ENCODE assay signal across 8 mouse cellular contexts in the genomic region with DNA sequence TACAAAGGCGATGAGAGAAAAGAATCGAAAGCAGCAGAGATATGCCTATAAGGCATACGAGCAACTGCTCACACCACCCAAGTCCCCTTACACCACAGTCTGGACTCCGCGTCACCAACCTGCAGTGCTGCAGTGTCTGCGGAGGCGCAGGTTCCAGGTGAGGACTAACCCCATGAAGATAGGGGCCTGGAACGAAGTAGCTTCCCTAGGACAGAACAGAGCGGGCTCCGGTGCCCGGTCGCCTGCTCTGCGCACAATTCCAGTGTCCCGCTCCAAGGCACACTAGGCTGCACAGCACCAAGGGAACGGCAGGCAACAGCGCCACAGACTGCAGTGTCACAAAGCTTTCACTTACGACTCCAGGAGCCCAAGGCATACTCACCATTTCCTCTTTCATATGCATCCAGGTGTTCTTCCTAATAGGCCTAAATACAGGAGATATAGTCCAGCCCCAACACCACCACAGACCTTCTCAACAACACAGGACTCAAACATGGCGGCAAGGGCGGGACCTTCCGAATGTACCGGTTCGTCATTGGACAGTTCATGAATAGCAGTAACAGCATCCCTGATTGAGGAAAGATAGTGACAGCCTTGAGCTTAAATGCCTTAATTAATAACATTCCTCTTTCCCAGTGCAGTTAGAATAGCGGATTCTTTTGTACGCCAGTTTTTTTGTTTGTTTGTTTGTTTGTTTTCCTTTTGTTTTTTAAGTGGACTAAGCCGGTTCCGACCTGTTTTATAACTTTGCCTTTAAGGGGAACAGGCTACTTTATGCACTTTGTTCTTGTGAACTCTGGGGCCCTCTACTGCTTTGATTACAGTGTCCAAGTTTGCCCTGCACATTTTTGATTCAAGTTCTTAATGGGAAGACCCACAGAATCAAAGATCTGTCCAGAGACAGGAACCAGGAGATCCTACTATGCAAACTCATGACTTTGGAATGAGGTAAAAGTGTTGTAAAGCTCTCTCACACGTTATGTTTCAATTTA. TPM values are rescaled to one million over a fixed set of nuclear protein-coding genes. Genes with fewer than 3 reads are reported as not detected.
DNase-seq lines count a peak whose midpoint lies in the region; ATAC-seq and TF ChIP-seq lines count a peak whose summit lies in the region.

Gene Zfp763 (minus strand): TSS at position 503 of the 992 bp plus-strand sequence.

- ATAC-seq in kidney, embryonic 14.5 days (ENCODE audit: low FRiP score, low TSS enrichment), result peak; percentile 98
- ATAC-seq in limb, embryonic 15.5 days (ENCODE audit: insufficient number of reproducible peaks, low FRiP score, low TSS enrichment, low read depth), result peak; percentile 93

- WGBS in kidney, embryonic 14.5 days, result 4% methylated on average over 27 of the region's 27 CpGs
- WGBS in limb, embryonic 15.5 days, result 2% methylated on average over 27 of the region's 27 CpGs

- H3K27me3 ChIP-seq in kidney, embryonic 14.5 days (ENCODE audit: control insufficient read depth, insufficient read depth, low read length), result no peaks in the 10 kb centered on the region
- H3K27me3 ChIP-seq in limb, embryonic 15.5 days, result no peaks in the 10 kb centered on the region

- peak within 1 kb of the TSS; percentile 51 for H3K4me2 ChIP-seq in kidney, embryonic 14.5 days (replicated peaks; ENCODE audit: low read depth, low read length)
- H3K4me2 ChIP-seq in limb, embryonic 15.5 days, result peak within 1 kb of the TSS; percentile 49

- H3K4me3 ChIP-seq in bone marrow macrophage, adult 2 months (ENCODE audit: insufficient read depth, low read length), result peak within 1 kb of the TSS; percentile 89
- H3K4me3 ChIP-seq in embryonic fibroblast, embryonic 13.5 days (ENCODE audit: insufficient read depth, low read length), result peak within 1 kb of the TSS; percentile 90
- H3K4me3 ChIP-seq in kidney, embryonic 14.5 days (ENCODE audit: low read length), result peak within 1 kb of the TSS; percentile 57
- H3K4me3 ChIP-seq in limb, embryonic 15.5 days, result peak within 1 kb of the TSS; percentile 87

- peak; percentile 76 to 80 for DNase-seq in B cell, adult 2 months
- peak; percentile 78 to 83 for DNase-seq in heart, adult 9 months (ENCODE audit: low spot score in 2 of 2)
- peak; percentile 10 to 41 for DNase-seq in monocyte, adult 2 months (ENCODE audit: low read depth in 1 of 2, low spot score in 2 of 2)
- peak; percentile 69 to 79 for DNase-seq in spleen, postnatal 36 days (ENCODE audit: low spot score in 2 of 2)

- H3K9me3 ChIP-seq in kidney, embryonic 14.5 days (ENCODE audit: control insufficient read depth, low read length), result 0 out of 2 replicates have a peak, but pooled peaks cover 2% of the 10 kb centered on the region
- H3K9me3 ChIP-seq in limb, embryonic 15.5 days, result no peaks in the 10 kb centered on the region

- H3K27ac ChIP-seq in bone marrow macrophage, adult 2 months (ENCODE audit: insufficient read depth, low read depth, low read length), result no peak within 1 kb of the TSS
- H3K27ac ChIP-seq in embryonic fibroblast, embryonic 13.5 days (ENCODE audit: insufficient read depth, low read length), result no peak within 1 kb of the TSS
- H3K27ac ChIP-seq in kidney, embryonic 14.5 days (ENCODE audit: low read depth, low read length), result peak within 1 kb of the TSS; percentile 39
- peak within 1 kb of the TSS; percentile 87 for H3K27ac ChIP-seq in limb, embryonic 15.5 days

- no peak for TF ChIP-seq CTCF in bone marrow macrophage, adult 2 months (IDR thresholded peaks at IDR 0.05; ENCODE audit: low read depth, low read length)
- peak; percentile 16; the same call in 1 of the 2 replicates for TF ChIP-seq CTCF in embryonic fibroblast, embryonic 13.5 days (IDR thresholded peaks at IDR 0.05; ENCODE audit: borderline replicate concordance, insufficient read depth, low read length)

- TF ChIP-seq POLR2A in bone marrow macrophage, adult 2 months (IDR thresholded peaks at IDR 0.05; ENCODE audit: borderline replicate concordance, low read depth, low read length), result no peak
- peak; percentile 70 for TF ChIP-seq POLR2A in embryonic fibroblast, embryonic 13.5 days (IDR thresholded peaks at IDR 0.05; ENCODE audit: low read depth, low read length)

- H3K9ac ChIP-seq in kidney, embryonic 14.5 days (ENCODE audit: low read depth, low read length), result peak within 1 kb of the TSS; percentile 82
- H3K9ac ChIP-seq in limb, embryonic 15.5 days, result peak within 1 kb of the TSS; percentile 74

- H3K4me1 ChIP-seq in bone marrow macrophage, adult 2 months (ENCODE audit: control insufficient read depth, insufficient read depth, low read length), result no peaks in the 10 kb centered on the region
- H3K4me1 ChIP-seq in embryonic fibroblast, embryonic 13.5 days (ENCODE audit: control insufficient read depth, insufficient read depth, low read length), result no peaks in the 10 kb centered on the region
- H3K4me1 ChIP-seq in kidney, embryonic 14.5 days (ENCODE audit: control insufficient read depth, insufficient read depth, low read length), result no peaks in the 10 kb centered on the region
- no peaks in the 10 kb centered on the region for H3K4me1 ChIP-seq in limb, embryonic 15.5 days

- no peaks in the 10 kb centered on the region for H3K36me3 ChIP-seq in kidney, embryonic 14.5 days (ENCODE audit: control insufficient read depth, insufficient read depth, low read length)
- H3K36me3 ChIP-seq in limb, embryonic 15.5 days, result no peaks in the 10 kb centered on the region

RNA-seq across cellular contexts. Expression of gene Zfp763, which starts in this region (rescaled TPM):
- polyA plus RNA-seq in bone marrow macrophage, adult 2 months (2012; ENCODE audit: insufficient read depth, insufficient read length, missing spikeins), result 3.3 and 4.7 TPM in 2 replicates
- polyA plus RNA-seq in embryonic fibroblast, embryonic 13.5 days (2011; ENCODE audit: insufficient read length, low read depth, missing spikeins), result 4.2 and 8.1 TPM in 2 replicates
- 11.9 and 18.5 TPM in 2 replicates for polyA plus RNA-seq in kidney, embryonic 14.5 days (2014; fragmentation: Nextera tagmentation; extraction: Ambion mirVana)
- 13.1 and 13.8 TPM in 2 replicates for polyA plus RNA-seq in limb, embryonic 15.5 days (2015; fragmentation: Nextera tagmentation; extraction: Ambion mirVana)

Comparison
In these comparisons a context has a peak if more than half of its experiments do, and no peak if none do; other contexts are left out.
1. DNase-seq: peak in every context shown above with its lines; median percentile 80 in heart, adult 9 months; 78 in B cell, adult 2 months; 74 in spleen, postnatal 36 days; 26 in monocyte, adult 2 months.
2. H3K27ac ChIP-seq: peak in kidney, embryonic 14.5 days (single experiment) and limb, embryonic 15.5 days (single experiment); none in bone marrow macrophage, adult 2 months (single experiment) and embryonic fibroblast, embryonic 13.5 days (single experiment).
3. Peak in every context shown above with its lines, with median percentiles within 50 percentile points of each other: H3K4me3 ChIP-seq.